Mouse (Mus musculus) megakaryocyte progenitor cell, adult 5-6 weeks (primary cell): ENCODE measurements around the gene Pde6c. TPM values are rescaled to one million over a fixed set of nuclear protein-coding genes. Genes with fewer than 3 reads are reported as not detected.
A peak's percentile ranks its signal among the peaks of the same experiment; 100 is the strongest.

ENCODE experiments used
- ATAC-seq: replicated peaks from 2 replicates; pipeline ENCODE4 v1.8.0; 2016; ENCODE audit warnings: mild to moderate bottlenecking, moderate TSS enrichment, inconsistent platforms; ENCODE audit not compliant: poor library complexity
- total RNA-seq, 2 experiments: library from RNA; stranded (forward) in 1 of 2; stranded (reverse) in 1 of 2; fragments of 157-497, 149-512 nt in 1 of 2; fragments of 200-1000 nt in 1 of 2; gene quantifications; 2 replicates each; pipeline versions ENCODE4 v1.2.3 to v1.2.4; 2015 to 2017

The Pde6c gene
- total RNA-seq (2015) (not detected in 2 replicates), total RNA-seq (2017) (not detected in 2 replicates)

DNA sequence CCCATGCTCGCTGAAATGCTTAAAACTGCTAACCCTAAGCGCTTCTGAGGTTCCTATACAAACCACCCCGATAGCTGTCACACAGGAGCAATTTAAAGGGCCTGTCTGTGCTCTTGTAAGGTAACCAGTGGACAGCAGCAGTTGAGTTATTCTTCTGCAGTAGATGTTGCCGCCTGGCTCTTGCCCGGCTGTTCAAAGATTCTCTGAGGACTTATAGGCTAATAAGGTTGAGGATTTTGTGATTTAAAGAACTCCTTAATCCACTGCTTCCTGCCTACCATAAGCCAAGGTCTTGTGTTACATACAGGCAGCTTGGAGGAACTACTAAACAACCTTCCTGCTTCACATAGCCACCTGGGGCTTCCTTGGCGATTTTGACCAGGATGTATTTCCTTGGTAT, at the start of gene Pde6c:
Gene Pde6c (plus strand): TSS at position 301 of the 400 bp plus-strand sequence.
- ATAC-seq, result no peak

GRCm38 (mm10) chr19:38082931-38083525, 49.6 kb upstream of the Pde6c start:
- ATAC-seq, result no peak

GRCm38 (mm10) chr19:38085841-38086240, 46.7 kb upstream of the Pde6c start:
- no peak for ATAC-seq

DNA sequence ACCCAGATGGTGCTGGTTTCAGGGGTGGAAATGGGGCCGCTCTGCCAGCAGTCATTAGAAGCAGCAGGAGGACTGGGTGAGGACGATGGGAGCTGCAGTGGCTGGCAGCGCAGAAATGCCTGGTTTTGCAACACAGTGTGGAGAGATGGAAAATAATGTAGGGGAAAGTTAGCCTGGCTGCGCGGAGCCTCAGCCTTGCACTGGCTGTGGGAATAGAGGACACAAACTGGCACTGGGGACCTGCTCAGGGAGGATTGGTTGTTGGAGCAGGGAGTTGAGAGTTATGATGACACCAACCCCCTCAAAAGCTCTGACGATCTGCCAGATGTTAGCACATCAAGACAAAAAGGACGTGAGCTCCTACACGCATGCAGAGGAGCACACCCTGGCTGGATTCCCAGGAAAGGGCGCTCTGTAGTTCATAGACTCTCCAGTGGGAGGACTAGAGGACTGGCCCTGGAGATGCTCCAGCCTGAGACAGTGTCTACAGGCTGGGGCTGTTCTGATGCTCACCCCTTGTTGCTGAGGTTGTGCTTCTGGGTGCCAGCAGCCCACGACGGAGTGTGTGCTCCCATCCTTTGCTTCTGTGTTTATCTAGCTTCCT, 45.5 kb upstream of the Pde6c start:
- ATAC-seq, result peak; percentile 37

- ATAC-seq, result no peak
These were observed 43.2 kb upstream of the Pde6c start for GRCm38 (mm10) chr19:38089358-38089757.

GRCm38 (mm10) chr19:38091512-38091985, 41.0 kb upstream of the Pde6c start:
- 0 out of 2 replicates have a peak, but pooled peaks have one; percentile 9 for ATAC-seq

GRCm38 (mm10) chr19:38096231-38096630, 36.4 kb upstream of the Pde6c start:
- no peak for ATAC-seq

GRCm38 (mm10) chr19:38096858-38097758, 35.5 kb upstream of the Pde6c start, which contains the start of gene Ffar4:
Gene Ffar4 (plus strand): TSS chr19:38097071.
- ATAC-seq, result peak; percentile 96

DNA sequence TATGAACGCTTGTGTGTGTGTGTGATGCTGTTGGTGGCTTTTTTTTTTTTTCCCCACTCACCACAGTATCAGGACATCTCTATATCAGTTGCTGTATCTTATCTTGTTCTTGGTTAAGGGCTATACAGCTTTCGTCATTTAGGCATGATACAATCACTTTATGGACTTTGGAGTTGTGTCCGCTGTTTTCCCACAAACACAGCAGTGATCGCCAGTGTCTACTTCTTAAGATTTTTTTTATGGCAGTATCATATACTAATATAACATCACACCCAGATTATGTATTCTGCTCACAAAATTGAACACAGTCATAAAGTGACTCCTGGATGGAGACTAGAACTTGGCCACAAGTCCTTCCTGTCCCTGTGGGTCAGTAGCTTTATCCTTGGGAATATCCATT, 24.7 kb upstream of the Pde6c start:
- no peak for ATAC-seq

GRCm38 (mm10) chr19:38109506-38110242, 22.9 kb upstream of the Pde6c start:
- peak; percentile 50; the same call in 1 of the 2 replicates for ATAC-seq

DNA sequence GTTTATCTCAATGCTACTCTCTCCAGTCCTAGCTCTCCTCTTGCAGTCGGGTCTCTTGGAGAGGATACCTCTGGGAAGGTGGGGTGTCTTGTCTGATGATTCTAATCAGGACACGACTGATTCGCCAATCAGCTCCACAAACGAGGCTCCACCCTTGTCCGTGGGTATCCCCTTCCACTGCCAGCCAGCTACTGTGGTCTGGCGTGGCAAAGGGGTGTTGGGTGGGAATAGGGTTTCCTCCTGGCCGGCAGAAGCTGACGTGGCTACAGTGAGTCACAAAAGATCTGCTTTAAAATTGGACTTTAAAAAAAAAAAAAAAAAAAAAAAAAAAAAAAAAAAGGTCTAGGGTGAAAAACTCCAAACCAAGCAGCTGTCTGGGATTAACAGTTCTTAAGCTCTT, 21.5 kb upstream of the Pde6c start:
- ATAC-seq, result no peak

DNA sequence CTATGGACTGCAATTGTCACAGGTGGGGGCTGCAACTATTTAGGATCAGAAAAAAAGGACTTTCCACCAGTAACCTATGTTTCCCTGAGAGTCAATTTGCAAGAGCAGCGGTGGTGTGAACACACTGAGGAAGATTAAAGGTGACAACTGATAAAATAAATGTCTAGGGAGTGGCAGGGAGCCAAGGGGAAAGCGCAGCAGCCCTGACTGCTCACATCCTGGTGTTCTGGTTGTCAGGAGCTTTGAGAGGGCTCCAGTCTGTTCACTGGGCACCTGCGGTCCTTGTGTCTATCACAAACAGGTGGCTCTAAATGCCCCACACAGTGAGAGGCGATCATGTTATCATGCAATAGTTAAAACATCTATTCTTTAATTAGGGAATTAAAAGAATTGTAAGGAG, 20.0 kb upstream of the Pde6c start:
- ATAC-seq, result no peak

- ATAC-seq, result no peak
These were observed 17.6 kb upstream of the Pde6c start for GRCm38 (mm10) chr19:38114834-38115491.

- no peak for ATAC-seq
These were observed 12.3 kb upstream of the Pde6c start for GRCm38 (mm10) chr19:38120123-38120760.

DNA sequence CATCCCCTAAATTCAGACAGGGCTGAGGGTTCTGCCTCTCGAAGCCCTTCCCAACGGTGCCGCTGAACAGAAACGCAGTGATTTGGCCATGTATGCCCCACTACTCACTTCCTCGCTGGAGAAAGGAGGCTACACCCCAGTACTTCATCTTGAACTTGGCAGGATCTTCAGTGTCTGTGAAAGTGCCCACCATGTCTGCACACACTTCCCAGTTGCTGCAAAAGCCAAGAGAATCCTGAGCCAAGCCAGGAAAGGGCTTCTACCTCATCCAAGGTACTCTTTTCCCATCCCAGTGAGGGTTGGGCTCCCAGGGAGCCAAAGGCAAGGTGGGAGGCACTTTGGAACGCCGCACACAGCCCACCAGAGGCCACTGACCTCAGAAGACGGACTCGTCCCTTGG, 8.7 kb upstream of the Pde6c start:
- no peak for ATAC-seq

- ATAC-seq, result peak; percentile 31; the same call in 1 of the 2 replicates
These were observed 8.0 kb upstream of the Pde6c start for GRCm38 (mm10) chr19:38124401-38125218.

DNA sequence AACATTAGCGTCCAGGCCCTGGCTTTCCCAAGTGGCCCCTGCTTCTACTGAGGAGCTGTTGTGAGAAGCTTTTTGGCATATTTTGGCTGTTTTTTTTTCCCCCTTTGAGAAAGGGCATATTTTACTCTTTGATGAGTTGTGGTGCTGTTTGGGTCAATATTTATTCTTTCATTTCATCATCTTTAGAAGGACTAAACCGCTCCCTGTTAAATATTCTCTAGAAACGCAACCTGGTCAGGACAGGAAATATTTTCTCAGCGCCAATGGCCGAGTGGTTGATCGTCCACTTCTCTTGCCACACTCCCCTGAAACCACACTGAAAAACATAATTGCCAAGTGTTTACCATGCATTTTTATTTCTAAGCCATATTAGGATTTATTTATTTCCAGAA, 7.4 kb upstream of the Pde6c start, which contains the start of gene Rbp4:
Gene Rbp4 (minus strand): TSS at position 63 of the 392 bp plus-strand sequence.
- ATAC-seq, result no peak

DNA sequence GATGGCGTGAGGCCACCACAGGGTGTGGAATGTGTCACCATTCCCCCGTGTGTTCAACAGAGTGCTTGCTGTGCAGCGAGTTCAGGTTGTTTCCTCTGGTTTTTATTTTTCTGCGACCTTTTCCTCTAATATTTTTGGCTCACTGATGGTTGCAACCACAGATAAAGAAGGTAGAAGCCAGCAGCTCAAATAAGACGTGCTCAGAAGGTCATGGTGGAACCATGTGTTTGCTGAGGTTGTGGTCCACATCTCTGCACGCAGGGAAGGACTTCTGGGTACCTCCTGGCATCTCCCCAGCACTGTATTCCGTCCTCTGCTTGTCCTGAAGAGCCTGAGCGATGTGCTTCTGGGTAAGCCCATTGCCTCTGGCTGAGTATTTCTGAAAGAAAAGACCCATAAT, 5.9 kb upstream of the Pde6c start:
- no peak for ATAC-seq

- no peak for ATAC-seq
These were observed 1.4 kb downstream of the Pde6c start for GRCm38 (mm10) chr19:38133986-38134385.
